In genomic region chr16:96348070-96348469, GRCm38 (mm10) we compare ENCODE assay signal across 15 mouse cellular contexts.
DNase-seq lines count a peak whose midpoint lies in the region; ATAC-seq and TF ChIP-seq lines count a peak whose summit lies in the region.
"Had no signal": no experiment of that assay in that cellular context is flagged by ENCODE, and none has a peak within 500 bp of the region (broad histone marks: within the 10 kb centered on the region; RNA-seq: fewer than 3 reads in every experiment).

No protein-coding gene starts in this region.

- peak overlapping the region; percentile 0; the same call in 1 of the 2 replicates for H3K27ac ChIP-seq in kidney, embryonic 15.5 days
- no peak overlapping the region; the same call in 1 of the 2 replicates for H3K27ac ChIP-seq in hindbrain, postnatal 0 days
- no peak overlapping the region for H3K27ac ChIP-seq in lung, postnatal 0 days (ENCODE audit: low read length)
- no peak overlapping the region for H3K27ac ChIP-seq in midbrain, embryonic 10.5 days (replicated peaks)
- H3K27ac ChIP-seq: heart, adult 2 months; liver, embryonic 15.5 days had no signal

- no peak for TF ChIP-seq CTCF in hindbrain, postnatal 0 days (IDR thresholded peaks at IDR 0.05; ENCODE audit: low read depth)
- no peak for TF ChIP-seq CTCF in lung, postnatal 0 days (IDR thresholded peaks at IDR 0.05)

- no peaks in the 10 kb centered on the region for H3K27me3 ChIP-seq in kidney, embryonic 15.5 days
- H3K27me3 ChIP-seq in hindbrain, postnatal 0 days (ENCODE audit: insufficient read depth, low read length): no peaks in the 10 kb centered on the region
- no peaks in the 10 kb centered on the region for H3K27me3 ChIP-seq in lung, postnatal 0 days (replicated peaks; ENCODE audit: insufficient read depth, low read length)
- H3K27me3 ChIP-seq in midbrain, embryonic 10.5 days (ENCODE audit: low read depth, poor library complexity, severe bottlenecking): no peaks in the 10 kb centered on the region
- H3K27me3 ChIP-seq: liver, embryonic 15.5 days had no signal

- H3K36me3 ChIP-seq in kidney, embryonic 15.5 days: no peaks in the 10 kb centered on the region
- no peaks in the 10 kb centered on the region for H3K36me3 ChIP-seq in hindbrain, postnatal 0 days (ENCODE audit: insufficient read depth, low read length)
- H3K36me3 ChIP-seq in lung, postnatal 0 days (ENCODE audit: insufficient read depth, low read length): no peaks in the 10 kb centered on the region
- no peaks in the 10 kb centered on the region for H3K36me3 ChIP-seq in midbrain, embryonic 10.5 days
- H3K36me3 ChIP-seq: liver, embryonic 15.5 days had no signal

- ATAC-seq in kidney, embryonic 15.5 days (replicated peaks; ENCODE audit: low FRiP score): no peak; the same call in 1 of the 2 replicates
- ATAC-seq in hindbrain, postnatal 0 days: no peak
- ATAC-seq in lung, postnatal 0 days: peak; percentile 56
- ATAC-seq: midbrain, embryonic 16.5 days had no signal

- H3K4me2 ChIP-seq in kidney, embryonic 15.5 days: peak overlapping the region; percentile 29
- H3K4me2 ChIP-seq in hindbrain, postnatal 0 days (ENCODE audit: low read depth, low read length): peak overlapping the region; percentile 5; the same call in 1 of the 2 replicates
- peak overlapping the region; percentile 8; the same call in 1 of the 2 replicates for H3K4me2 ChIP-seq in lung, postnatal 0 days (replicated peaks; ENCODE audit: low read depth, low read length)
- H3K4me2 ChIP-seq: liver, embryonic 15.5 days had no signal

- H3K4me1 ChIP-seq in kidney, embryonic 15.5 days: peaks cover 22% of the 10 kb centered on the region
- H3K4me1 ChIP-seq in hindbrain, postnatal 0 days (ENCODE audit: insufficient read depth, low read length): no peaks in the 10 kb centered on the region
- no peaks in the 10 kb centered on the region for H3K4me1 ChIP-seq in lung, postnatal 0 days (ENCODE audit: insufficient read depth, low read depth, low read length)
- peaks cover 15% of the 10 kb centered on the region for H3K4me1 ChIP-seq in midbrain, embryonic 10.5 days
- H3K4me1 ChIP-seq: liver, embryonic 15.5 days had no signal

- H3K9ac ChIP-seq in kidney, embryonic 15.5 days: no peak overlapping the region
- H3K9ac ChIP-seq in hindbrain, postnatal 0 days (replicated peaks; ENCODE audit: low read length): no peak overlapping the region
- H3K9ac ChIP-seq in lung, postnatal 0 days (replicated peaks; ENCODE audit: low read depth): no peak overlapping the region
- H3K9ac ChIP-seq: liver, embryonic 15.5 days had no signal

- peak; percentile 68 for TF ChIP-seq EP300 in lung, postnatal 0 days (IDR thresholded peaks at IDR 0.05)

- WGBS in kidney, embryonic 15.5 days: 31% methylated on average over 11 of the region's 11 CpGs
- WGBS in hindbrain, postnatal 0 days: 59% methylated on average over 11 of the region's 11 CpGs
- 34% methylated on average over 11 of the region's 11 CpGs for WGBS in lung, postnatal 0 days
- WGBS in midbrain, embryonic 10.5 days: 79% methylated on average over 11 of the region's 11 CpGs

- no peak for DNase-seq in kidney, adult 11 months
- peak; percentile 53 for DNase-seq in embryo, embryonic 11 days
- DNase-seq in hindbrain, postnatal 0 days (ENCODE audit: low spot score): no peak
- peak; percentile 48 for DNase-seq in lung, postnatal 0 days (ENCODE audit: low spot score)
- DNase-seq in layer of hippocampus, adult 11-12 months (ENCODE audit: low spot score): no peak
- no peak for DNase-seq in frontal cortex, postnatal 36 days (ENCODE audit: low spot score in 2 of 2)
- no peak for DNase-seq in midbrain, embryonic 10.5 days (ENCODE audit: low spot score)
- DNase-seq: adrenal gland, postnatal 25 days; cerebellum, postnatal 25 days; heart, adult 2 months; kidney, postnatal 25 days; thymus, postnatal 36 days had no signal

- 0 out of 2 replicates have a peak overlapping the region, but pooled peaks have one; percentile 1 for H3K4me3 ChIP-seq in kidney, embryonic 15.5 days (replicated peaks)
- H3K4me3 ChIP-seq in hindbrain, postnatal 0 days (ENCODE audit: low read length): no peak overlapping the region
- no peak overlapping the region for H3K4me3 ChIP-seq in lung, postnatal 0 days (ENCODE audit: low read depth, low read length)
- H3K4me3 ChIP-seq in midbrain, embryonic 10.5 days: no peak overlapping the region
- H3K4me3 ChIP-seq: heart, adult 2 months; liver, embryonic 15.5 days had no signal

- no peaks in the 10 kb centered on the region for H3K9me3 ChIP-seq in kidney, embryonic 15.5 days (replicated peaks)
- H3K9me3 ChIP-seq in hindbrain, postnatal 0 days (ENCODE audit: low read length): no peaks in the 10 kb centered on the region
- H3K9me3 ChIP-seq in lung, postnatal 0 days (ENCODE audit: low read length): no peaks in the 10 kb centered on the region
- H3K9me3 ChIP-seq in midbrain, embryonic 10.5 days (replicated peaks): no peaks in the 10 kb centered on the region
- H3K9me3 ChIP-seq: liver, embryonic 15.5 days had no signal

Comparison
In these comparisons a context has a peak if more than half of its experiments do, and no peak if none do; other contexts are left out.
1. DNase-seq: peak in embryo, embryonic 11 days (single experiment) and lung, postnatal 0 days (single experiment); none in kidney, adult 11 months (single experiment), hindbrain, postnatal 0 days (single experiment), layer of hippocampus, adult 11-12 months (single experiment), frontal cortex, postnatal 36 days (0 of 2) and midbrain, embryonic 10.5 days (single experiment).
2. Peak in every context shown above with its lines, with median percentiles within 50 percentile points of each other: H3K4me2 ChIP-seq.